Mouse (Mus musculus): Measurements from ENCODE around the gene Tshz3. TPM values are rescaled to one million over a fixed set of nuclear protein-coding genes. Genes with fewer than 3 reads are reported as not detected.

The Tshz3 gene
- polyA plus RNA-seq (2016; fragmentation: Nextera tagmentation; extraction: Ambion mirVana) = 26.2 and 29.8 TPM in 2 replicates

GRCm38 (mm10) chr7:36697856-36698588 lies at the start of gene Tshz3:
TSS of gene Tshz3 (plus strand) at chr7:36698118.
- H3K4me1 ChIP-seq = peaks cover 29% of the 10 kb centered on the region
- H3K9ac ChIP-seq = peak within 1 kb of the TSS; percentile 90
- peak; percentile 57 for ATAC-seq (ENCODE audit: low FRiP score, low read depth)
- H3K4me2 ChIP-seq (replicated peaks) = peak within 1 kb of the TSS; percentile 97
- H3K9me3 ChIP-seq = no peaks in the 10 kb centered on the region
- under 1% methylated on average over 60 of the region's 88 CpGs for WGBS
- 0 out of 2 replicates have a peak, but pooled peaks cover 3% of the 10 kb centered on the region for H3K36me3 ChIP-seq
- H3K27ac ChIP-seq = peak within 1 kb of the TSS; percentile 90
- peaks cover 21% of the 10 kb centered on the region for H3K27me3 ChIP-seq (replicated peaks)
- peak within 1 kb of the TSS; percentile 89 for H3K4me3 ChIP-seq

GRCm38 (mm10) chr7:36655931-36656330 lies 42.0 kb upstream of the Tshz3 start:
- Histone ChIP-seq H3K27me3 (replicated peaks) (no peaks in the 10 kb centered on the region), H3K27ac (no peak overlapping the region), H3K4me2 (replicated peaks) (no peak overlapping the region), H3K4me1 (peaks cover 4% of the 10 kb centered on the region; the same call in 1 of the 2 replicates), H3K9me3 (no peaks in the 10 kb centered on the region), H3K36me3 (no peaks in the 10 kb centered on the region), H3K9ac (no peak overlapping the region), H3K4me3 (no peak overlapping the region)
- WGBS = 93% methylated on average over 4 of the region's 4 CpGs
- ATAC-seq (ENCODE audit: low FRiP score, low read depth) = no peak

- Histone ChIP-seq H3K4me2 (replicated peaks) (no peak overlapping the region), H3K27ac (no peak overlapping the region), H3K4me3 (no peak overlapping the region), H3K9ac (no peak overlapping the region), H3K36me3 (no peaks in the 10 kb centered on the region), H3K27me3 (replicated peaks) (no peaks in the 10 kb centered on the region), H3K9me3 (no peaks in the 10 kb centered on the region), H3K4me1 (peaks cover 4% of the 10 kb centered on the region; the same call in 1 of the 2 replicates)
- no peak for ATAC-seq (ENCODE audit: low FRiP score, low read depth)
These were observed 41.5 kb upstream of the Tshz3 start for GRCm38 (mm10) chr7:36656401-36656800.

GRCm38 (mm10) chr7:36658331-36658730 lies 39.6 kb upstream of the Tshz3 start:
- H3K4me1 ChIP-seq = peaks cover 4% of the 10 kb centered on the region; the same call in 1 of the 2 replicates
- H3K4me3 ChIP-seq = no peak overlapping the region
- no peak for ATAC-seq (ENCODE audit: low FRiP score, low read depth)
- H3K36me3 ChIP-seq = no peaks in the 10 kb centered on the region
- no peaks in the 10 kb centered on the region for H3K9me3 ChIP-seq
- 24% methylated on average over 5 of the region's 5 CpGs for WGBS
- H3K27ac ChIP-seq = no peak overlapping the region
- H3K4me2 ChIP-seq (replicated peaks) = no peak overlapping the region
- H3K27me3 ChIP-seq (replicated peaks) = no peaks in the 10 kb centered on the region
- no peak overlapping the region for H3K9ac ChIP-seq

GRCm38 (mm10) chr7:36659265-36659664 lies 38.7 kb upstream of the Tshz3 start:
- Histone ChIP-seq H3K27me3 (replicated peaks) (no peaks in the 10 kb centered on the region), H3K36me3 (no peaks in the 10 kb centered on the region), H3K27ac (no peak overlapping the region), H3K9me3 (no peaks in the 10 kb centered on the region), H3K4me1 (peaks cover 4% of the 10 kb centered on the region; the same call in 1 of the 2 replicates), H3K4me2 (replicated peaks) (no peak overlapping the region), H3K9ac (no peak overlapping the region), H3K4me3 (no peak overlapping the region)
- no peak for ATAC-seq (ENCODE audit: low FRiP score, low read depth)
- WGBS = 90% methylated on average over 7 of the region's 7 CpGs

GRCm38 (mm10) chr7:36660654-36661053 lies 37.3 kb upstream of the Tshz3 start:
- Histone ChIP-seq H3K4me1 (peaks cover 4% of the 10 kb centered on the region; the same call in 1 of the 2 replicates), H3K36me3 (no peaks in the 10 kb centered on the region), H3K4me2 (replicated peaks) (no peak overlapping the region), H3K9me3 (no peaks in the 10 kb centered on the region), H3K9ac (no peak overlapping the region), H3K27ac (no peak overlapping the region), H3K4me3 (no peak overlapping the region), H3K27me3 (replicated peaks) (no peaks in the 10 kb centered on the region)
- WGBS = 72% methylated on average over 9 of the region's 9 CpGs
- no peak for ATAC-seq (ENCODE audit: low FRiP score, low read depth)

GRCm38 (mm10) chr7:36663431-36663830 lies 34.5 kb upstream of the Tshz3 start:
- WGBS = 87% methylated on average over 7 of the region's 7 CpGs
- Histone ChIP-seq H3K4me1 (0 out of 2 replicates have a peak, but pooled peaks cover under 1% of the 10 kb centered on the region), H3K9me3 (no peaks in the 10 kb centered on the region), H3K27me3 (replicated peaks) (no peaks in the 10 kb centered on the region), H3K4me2 (replicated peaks) (no peak overlapping the region), H3K36me3 (no peaks in the 10 kb centered on the region), H3K27ac (no peak overlapping the region), H3K4me3 (no peak overlapping the region), H3K9ac (no peak overlapping the region)
- ATAC-seq (ENCODE audit: low FRiP score, low read depth) = no peak

GRCm38 (mm10) chr7:36667767-36668166 lies 30.2 kb upstream of the Tshz3 start:
- H3K9me3 ChIP-seq = no peaks in the 10 kb centered on the region
- ATAC-seq (ENCODE audit: low FRiP score, low read depth) = no peak
- H3K27me3 ChIP-seq (replicated peaks) = no peaks in the 10 kb centered on the region
- no peak overlapping the region for H3K4me2 ChIP-seq (replicated peaks)
- H3K9ac ChIP-seq = no peak overlapping the region
- H3K36me3 ChIP-seq = no peaks in the 10 kb centered on the region
- H3K4me3 ChIP-seq = no peak overlapping the region
- no peaks in the 10 kb centered on the region for H3K4me1 ChIP-seq
- 64% methylated on average over 5 of the region's 5 CpGs for WGBS
- no peak overlapping the region for H3K27ac ChIP-seq

GRCm38 (mm10) chr7:36678031-36678430 lies 19.9 kb upstream of the Tshz3 start:
- Histone ChIP-seq H3K9me3 (no peaks in the 10 kb centered on the region), H3K36me3 (no peaks in the 10 kb centered on the region), H3K4me1 (peaks cover 22% of the 10 kb centered on the region), H3K4me3 (no peak overlapping the region), H3K27me3 (replicated peaks) (peaks cover 6% of the 10 kb centered on the region; the same call in 1 of the 2 replicates), H3K27ac (no peak overlapping the region), H3K9ac (no peak overlapping the region), H3K4me2 (replicated peaks) (peak overlapping the region; percentile 65; the same call in 1 of the 2 replicates)
- 19% methylated on average over 8 of the region's 8 CpGs for WGBS
- no peak for ATAC-seq (ENCODE audit: low FRiP score, low read depth)

GRCm38 (mm10) chr7:36678510-36678909 lies 19.4 kb upstream of the Tshz3 start:
- Histone ChIP-seq H3K4me1 (peaks cover 22% of the 10 kb centered on the region), H3K9me3 (no peaks in the 10 kb centered on the region), H3K4me2 (replicated peaks) (peak overlapping the region; percentile 65), H3K36me3 (no peaks in the 10 kb centered on the region), H3K27ac (no peak overlapping the region), H3K27me3 (replicated peaks) (peaks cover 6% of the 10 kb centered on the region; the same call in 1 of the 2 replicates), H3K4me3 (no peak overlapping the region), H3K9ac (no peak overlapping the region)
- 4% methylated on average over 10 of the region's 10 CpGs for WGBS
- ATAC-seq (ENCODE audit: low FRiP score, low read depth) = 0 out of 2 replicates have a peak, but pooled peaks have one; percentile 31

- no peak for ATAC-seq (ENCODE audit: low FRiP score, low read depth)
- Histone ChIP-seq H3K9ac (no peak overlapping the region), H3K27me3 (replicated peaks) (peaks cover 6% of the 10 kb centered on the region; the same call in 1 of the 2 replicates), H3K4me1 (peaks cover 22% of the 10 kb centered on the region), H3K9me3 (no peaks in the 10 kb centered on the region), H3K4me2 (replicated peaks) (peak overlapping the region; percentile 65), H3K4me3 (no peak overlapping the region), H3K27ac (no peak overlapping the region), H3K36me3 (no peaks in the 10 kb centered on the region)
- 3% methylated on average over 9 of the region's 9 CpGs for WGBS
These were observed 18.8 kb upstream of the Tshz3 start for GRCm38 (mm10) chr7:36679031-36679618.

- Histone ChIP-seq H3K4me2 (replicated peaks) (peak overlapping the region; percentile 65), H3K27me3 (replicated peaks) (peaks cover 6% of the 10 kb centered on the region; the same call in 1 of the 2 replicates), H3K9ac (peak overlapping the region; percentile 26; the same call in 1 of the 2 replicates), H3K36me3 (no peaks in the 10 kb centered on the region), H3K27ac (no peak overlapping the region), H3K4me1 (peaks cover 22% of the 10 kb centered on the region), H3K4me3 (peak overlapping the region; percentile 29), H3K9me3 (no peaks in the 10 kb centered on the region)
- no peak for ATAC-seq (ENCODE audit: low FRiP score, low read depth)
- under 1% methylated on average over 18 of the region's 18 CpGs for WGBS
These were observed 18.0 kb upstream of the Tshz3 start for GRCm38 (mm10) chr7:36679866-36680458.

All from neural tube, embryonic 12.5 days (tissue).